Mouse (Mus musculus) adrenal gland, adult 2 months (tissue): ENCODE results near the gene Nkapl. TPM values are rescaled to one million over a fixed set of nuclear protein-coding genes. Genes with fewer than 3 reads are reported as not detected.

ENCODE experiments used
- DNase-seq: peaks from one replicate; pipeline ENCODE4 v3.0.0; 2021
- microRNA-seq, 2 experiments: library from miRNA; unstranded; fragments of <30 nt; microRNA quantifications; one replicate each; pipeline ENCODE4 v1.2.0; 2021
- polyA plus RNA-seq: library from polyadenylated mRNA; depleted of rRNA; stranded (reverse); fragments of >200 nt; gene quantifications from 2 replicates; pipeline ENCODE4 v1.2.3, GENCODE M21; 2012; rRNA removed
- total RNA-seq, 2 experiments: library from RNA; stranded (reverse); gene quantifications; 2 replicates each; pipeline ENCODE4 v1.2.3; 2021

The Nkapl gene
- total and polyA plus RNA-seq, 3 experiments = 0.43 to 1.5 (median 0.84) TPM

DNA sequence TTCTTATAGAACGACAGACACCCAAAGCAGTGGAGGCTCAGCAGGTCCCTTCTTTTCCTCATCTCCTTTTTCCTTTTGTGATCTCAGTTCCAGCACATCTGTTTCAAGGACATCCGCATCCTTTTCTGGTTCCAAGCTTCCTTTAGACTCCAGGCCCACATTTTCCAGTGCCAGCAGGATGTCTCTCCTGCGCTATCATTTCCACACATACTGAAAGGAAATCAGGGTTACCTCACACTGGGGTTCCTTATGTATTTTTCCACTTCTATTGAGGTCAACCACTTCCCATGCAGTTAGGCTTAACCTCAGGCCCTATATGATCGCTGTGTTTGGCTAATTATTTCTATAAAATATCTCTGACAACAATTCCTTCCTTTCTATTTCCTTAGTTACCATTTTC lies 32.8 kb downstream of the Nkapl start:
- no peak for DNase-seq

- peak; percentile 28 for DNase-seq
Measured at GRCm38 (mm10) chr13:21427631-21428030, 40.7 kb downstream of the Nkapl start.

- peak; percentile 84 for DNase-seq
Measured at GRCm38 (mm10) chr13:21423301-21423700, 45.0 kb downstream of the Nkapl start.

DNA sequence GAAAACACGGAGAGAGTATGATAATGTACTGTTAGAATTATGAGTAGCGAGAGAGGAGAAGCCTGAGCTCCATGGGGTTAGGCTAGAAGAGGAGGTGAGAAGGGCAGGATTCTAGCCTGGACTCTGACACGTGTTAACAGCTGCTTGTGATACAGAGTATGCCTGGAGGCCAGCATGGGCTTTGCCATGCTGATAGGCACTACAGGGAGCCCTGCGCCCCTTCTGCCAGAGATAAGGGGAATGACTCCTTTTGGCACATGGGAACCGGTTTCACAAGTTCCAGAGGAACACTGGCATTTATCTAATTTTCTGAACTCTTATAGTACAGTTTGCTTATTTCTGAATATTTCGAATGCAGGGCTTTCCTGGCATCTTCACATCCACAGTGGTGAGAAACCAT lies 49.4 kb downstream of the Nkapl start:
- no peak for DNase-seq

DNA sequence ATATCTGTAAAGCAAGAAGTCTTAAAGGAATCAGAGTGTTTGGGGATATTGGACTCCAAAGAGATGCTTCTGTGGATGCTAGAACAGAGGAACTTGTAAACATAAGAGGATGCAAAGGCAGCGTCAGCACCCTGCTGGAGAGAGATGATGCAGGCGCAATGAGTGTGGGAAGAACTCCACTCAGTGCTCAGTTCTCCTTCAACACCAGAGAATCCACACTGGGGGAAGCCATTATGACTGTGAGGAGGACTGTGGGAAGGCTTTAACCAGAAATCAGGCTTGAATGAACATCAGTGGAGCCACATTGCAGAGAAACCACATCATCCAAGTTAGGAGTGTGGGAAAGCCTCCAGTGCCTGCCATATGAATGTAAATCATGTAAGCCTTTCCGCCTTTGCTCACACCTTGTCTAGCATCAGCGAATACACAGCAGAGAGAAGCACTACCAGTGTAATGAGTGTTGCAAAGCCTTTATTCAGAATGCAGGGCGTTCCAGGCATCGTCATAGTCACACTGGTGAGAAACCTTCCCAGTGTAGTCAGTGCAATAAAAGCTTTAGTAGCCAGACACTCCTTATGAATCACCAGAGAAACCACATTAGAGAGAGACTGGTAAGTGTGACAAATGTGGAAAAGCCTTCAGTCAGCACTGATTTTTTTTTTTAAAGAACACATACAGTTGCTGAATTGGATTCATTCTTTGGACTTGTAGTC lies 50.9 kb downstream of the Nkapl start:
- DNase-seq = peak; percentile 60

Small RNA genes lying within 50 kb of the gene (microRNA-seq; reads per million reads assigned to microRNA genes)
- 0 reads per million in 2 experiments for gene Mir1896

Other genes with a start within 250 kb of the Nkapl start
- not detected for gene Gpx5, start 175.8 kb downstream of the Nkapl start, total RNA-seq
- not detected in 2 replicates for gene Gpx5, start 175.8 kb downstream of the Nkapl start, polyA plus RNA-seq
- gene Gpx6, start 156.4 kb downstream of the Nkapl start, total RNA-seq = not detected
- gene Gpx6, start 156.4 kb downstream of the Nkapl start, polyA plus RNA-seq = not detected in 2 replicates
- not detected for gene Olfr1367, start 121.6 kb downstream of the Nkapl start, total RNA-seq
- gene Olfr1367, start 121.6 kb downstream of the Nkapl start, polyA plus RNA-seq = not detected in 2 replicates
- 1 to 10 TPM; 9.4 to 9.6 TPM for gene Zscan12, start 105.7 kb downstream of the Nkapl start, total RNA-seq
- gene Zscan12, start 105.7 kb downstream of the Nkapl start, polyA plus RNA-seq = 0.33 and 0.44 TPM in 2 replicates
- gene Zkscan3, start 65.8 kb downstream of the Nkapl start, total RNA-seq = 10 to 100 TPM; 44.2 to 61.4 TPM
- 21.9 and 27.8 TPM in 2 replicates for gene Zkscan3, start 65.8 kb downstream of the Nkapl start, polyA plus RNA-seq
- gene Pgbd1, start 27.5 kb downstream of the Nkapl start, total RNA-seq = under 1 TPM; 0.81 to 0.90 TPM
- 0.12 and 0.51 TPM in 2 replicates for gene Pgbd1, start 27.5 kb downstream of the Nkapl start, polyA plus RNA-seq
- gene Zscan26, start 14.8 kb downstream of the Nkapl start, total RNA-seq = 10 to 100 TPM; 36.8 to 37.8 TPM
- gene Zscan26, start 14.8 kb downstream of the Nkapl start, polyA plus RNA-seq = 3.6 and 5.3 TPM in 2 replicates
- gene Zkscan4, start 10.4 kb upstream of the Nkapl start, total RNA-seq = 1 to 10 TPM; 1.8 to 3.6 TPM
- gene Zkscan4, start 10.4 kb upstream of the Nkapl start, polyA plus RNA-seq = 0.46 and 0.85 TPM in 2 replicates
- gene Gm10065, start 10.9 kb upstream of the Nkapl start, total RNA-seq = not detected
- 1.4 TPM in 1 of 2 replicates, not detected in the other for gene Gm10065, start 10.9 kb upstream of the Nkapl start, polyA plus RNA-seq
- 10 to 100 TPM; 13.3 to 14.2 TPM for gene AK157302, start 26.7 kb upstream of the Nkapl start, total RNA-seq
- gene AK157302, start 26.7 kb upstream of the Nkapl start, polyA plus RNA-seq = 0.09 TPM in 1 of 2 replicates, not detected in the other
- gene Gm11273, start 32.9 kb upstream of the Nkapl start, total RNA-seq = 100 to 1,000 TPM in 1 of 2 experiments, 10 to 100 TPM in 1; 95.4 to 165 TPM
- gene Gm11273, start 32.9 kb upstream of the Nkapl start, polyA plus RNA-seq = 56.6 and 56.8 TPM in 2 replicates
- gene Zkscan8, start 62.6 kb upstream of the Nkapl start, total RNA-seq = 10 to 100 TPM; 13.9 to 17.1 TPM
- gene Zkscan8, start 62.6 kb upstream of the Nkapl start, polyA plus RNA-seq = 1.2 and 1.5 TPM in 2 replicates
- not detected for gene Olfr1366, start 74.3 kb upstream of the Nkapl start, total RNA-seq
- gene Olfr1366, start 74.3 kb upstream of the Nkapl start, polyA plus RNA-seq = not detected in 2 replicates
- gene Olfr1535, start 91.4 kb upstream of the Nkapl start, total RNA-seq = not detected
- gene Olfr1535, start 91.4 kb upstream of the Nkapl start, polyA plus RNA-seq = not detected in 2 replicates
- gene Olfr1364, start 113.2 kb upstream of the Nkapl start, total RNA-seq = not detected
- gene Olfr1364, start 113.2 kb upstream of the Nkapl start, polyA plus RNA-seq = not detected in 2 replicates
- gene Olfr1362, start 145.5 kb upstream of the Nkapl start, total RNA-seq = not detected
- gene Olfr1362, start 145.5 kb upstream of the Nkapl start, polyA plus RNA-seq = 0.04 TPM in 1 of 2 replicates, not detected in the other
- not detected for gene Olfr11, start 174.0 kb upstream of the Nkapl start, total RNA-seq
- not detected in 2 replicates for gene Olfr11, start 174.0 kb upstream of the Nkapl start, polyA plus RNA-seq
- gene Olfr1361, start 194.9 kb upstream of the Nkapl start, total RNA-seq = not detected
- not detected in 2 replicates for gene Olfr1361, start 194.9 kb upstream of the Nkapl start, polyA plus RNA-seq
- gene Olfr1360, start 208.9 kb upstream of the Nkapl start, total RNA-seq = not detected
- not detected in 2 replicates for gene Olfr1360, start 208.9 kb upstream of the Nkapl start, polyA plus RNA-seq
- gene Olfr1359, start 229.6 kb upstream of the Nkapl start, total RNA-seq = not detected
- gene Olfr1359, start 229.6 kb upstream of the Nkapl start, polyA plus RNA-seq = not detected in 2 replicates
- 10 to 100 TPM; 24.1 to 36.9 TPM for gene Hist1h2bl, start 247.6 kb upstream of the Nkapl start, total RNA-seq
- 0.49 and 1.3 TPM in 2 replicates for gene Hist1h2bl, start 247.6 kb upstream of the Nkapl start, polyA plus RNA-seq
- gene Hist1h2ai, start 247.9 kb upstream of the Nkapl start, total RNA-seq = 10 to 100 TPM; 28.5 to 38.1 TPM
- 5.7 and 9.3 TPM in 2 replicates for gene Hist1h2ai, start 247.9 kb upstream of the Nkapl start, polyA plus RNA-seq
- 10 to 100 TPM; 16.3 to 42.1 TPM for gene Hist1h3h, start 249.2 kb upstream of the Nkapl start, total RNA-seq
- 5.5 and 8.7 TPM in 2 replicates for gene Hist1h3h, start 249.2 kb upstream of the Nkapl start, polyA plus RNA-seq